Mouse (Mus musculus): ENCODE measurements at regions not wholly inside any gene's neighbourhood (a gene's known extent, or its start where the extent isn't known, plus 50 kb on each side); places are given as distances from the start of the nearest gene placed in this dataset.

DNA sequence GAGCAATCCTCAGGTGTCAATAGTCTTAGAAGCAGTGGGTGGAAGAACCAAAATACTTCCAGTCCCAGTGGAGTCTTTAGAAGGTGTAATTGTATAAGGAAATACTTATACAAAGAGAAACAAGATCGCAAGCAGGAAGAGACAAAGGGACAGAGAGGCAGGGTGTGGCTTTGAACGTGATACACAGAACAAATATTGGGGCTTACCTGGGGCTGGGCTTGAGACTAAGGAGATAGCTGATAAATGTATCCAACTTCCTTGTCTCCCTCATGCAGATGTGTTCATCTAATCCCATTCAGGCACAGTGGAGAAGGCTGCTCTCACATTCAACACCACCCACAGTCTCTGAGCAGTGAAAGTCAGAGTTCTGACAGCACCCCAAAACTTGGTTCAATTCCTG lies 331.9 kb upstream of the Igfbp3 start:
- 64% methylated on average over 2 of the region's 2 CpGs for WGBS (ENCODE audit: insufficient replicate concordance)
- Histone ChIP-seq H3K36me3 (ENCODE audit: control insufficient read depth, insufficient read depth, low read length) (no peaks in the 10 kb centered on the region), H3K27ac (ENCODE audit: low read depth, low read length) (no peak overlapping the region), H3K9ac (ENCODE audit: low read depth, low read length) (no peak overlapping the region), H3K9me3 (replicated peaks; ENCODE audit: control insufficient read depth, low read length) (no peaks in the 10 kb centered on the region), H3K4me3 (ENCODE audit: low read depth, low read length) (no peak overlapping the region), H3K4me2 (no peak overlapping the region), H3K27me3 (ENCODE audit: control insufficient read depth, insufficient read depth, low read length) (no peaks in the 10 kb centered on the region), H3K4me1 (ENCODE audit: control insufficient read depth, insufficient read depth, low read length) (no peaks in the 10 kb centered on the region)
- ATAC-seq (replicated peaks; ENCODE audit: insufficient number of reproducible peaks, low FRiP score, low TSS enrichment): no peak

DNA sequence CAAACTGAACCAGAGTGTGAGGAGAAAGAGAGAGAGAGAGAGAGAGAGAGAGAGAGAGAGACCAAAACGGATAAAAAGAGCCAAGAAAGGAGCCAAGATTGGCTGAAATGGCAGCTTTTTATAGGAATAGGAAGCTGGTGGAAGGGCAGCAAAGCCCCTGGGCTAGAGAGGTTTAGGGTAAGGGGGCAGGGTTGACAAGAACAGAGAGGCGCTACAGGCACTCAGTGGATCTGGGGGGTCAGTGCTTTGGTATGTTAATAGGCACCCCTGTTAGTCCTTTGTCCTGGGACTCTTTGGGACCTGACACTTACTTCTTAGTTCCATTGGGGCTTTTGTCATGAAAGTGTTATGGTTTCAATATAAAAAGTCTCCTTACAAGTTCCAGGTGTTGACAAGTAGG lies 320.9 kb upstream of the Igfbp3 start:
- WGBS (ENCODE audit: insufficient replicate concordance): 44% methylated on average over 2 of the region's 2 CpGs

DNA sequence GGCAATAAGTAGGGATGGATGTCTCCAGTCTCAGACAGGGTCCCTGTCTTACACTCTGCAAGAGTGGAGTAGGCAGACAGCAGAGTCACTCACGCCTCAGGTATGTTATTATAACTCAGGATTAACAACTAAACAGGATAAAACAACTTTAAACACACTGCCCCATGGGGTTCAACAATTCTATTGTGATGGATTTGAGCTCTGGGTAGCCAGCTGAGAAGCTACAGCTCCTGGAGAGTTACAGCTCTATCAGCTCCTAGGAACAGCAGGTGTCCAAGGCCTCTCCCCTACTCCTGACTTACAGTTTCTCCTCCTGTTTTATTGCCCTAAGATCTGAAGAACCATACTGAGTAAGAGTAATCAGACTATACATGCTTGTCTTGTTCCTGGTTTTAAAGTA lies 319.6 kb upstream of the Igfbp3 start:
- no peak for ATAC-seq (replicated peaks; ENCODE audit: insufficient number of reproducible peaks, low FRiP score, low TSS enrichment)
- 25% methylated on average over 1 of the region's 1 CpGs for WGBS (ENCODE audit: insufficient replicate concordance)
- H3K4me2 ChIP-seq: no peak overlapping the region

More for the DNA sequence above, 320.9 kb upstream of the Igfbp3 start:
- Histone ChIP-seq H3K27ac (ENCODE audit: low read depth, low read length) (no peak overlapping the region), H3K9me3 (replicated peaks; ENCODE audit: control insufficient read depth, low read length) (peaks cover 5% of the 10 kb centered on the region), H3K9ac (ENCODE audit: low read depth, low read length) (no peak overlapping the region), H3K4me2 (no peak overlapping the region), H3K36me3 (ENCODE audit: control insufficient read depth, insufficient read depth, low read length) (no peaks in the 10 kb centered on the region), H3K4me1 (ENCODE audit: control insufficient read depth, insufficient read depth, low read length) (no peaks in the 10 kb centered on the region), H3K27me3 (ENCODE audit: control insufficient read depth, insufficient read depth, low read length) (no peaks in the 10 kb centered on the region), H3K4me3 (ENCODE audit: low read depth, low read length) (no peak overlapping the region)
- no peak for ATAC-seq (replicated peaks; ENCODE audit: insufficient number of reproducible peaks, low FRiP score, low TSS enrichment)

DNA sequence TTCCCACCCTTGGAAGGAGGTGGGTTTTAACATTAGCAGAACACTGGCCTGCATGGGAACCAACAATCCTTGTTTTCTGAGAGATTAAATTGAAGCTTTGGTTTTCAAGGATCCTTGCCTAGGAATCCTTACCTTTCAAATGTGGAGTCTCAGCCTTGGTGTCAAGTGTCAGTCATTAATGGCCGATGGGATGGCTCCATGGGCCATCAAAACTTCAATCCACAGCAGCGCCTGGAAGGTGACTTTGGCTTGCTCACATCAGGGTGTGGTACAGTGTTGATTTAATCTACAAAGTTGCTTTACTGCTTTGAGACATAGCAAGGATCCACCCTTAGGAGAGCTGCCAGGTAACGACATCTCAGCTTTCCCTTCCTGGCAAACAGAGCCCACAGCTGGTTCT lies 318.1 kb upstream of the Igfbp3 start:
- Histone ChIP-seq H3K9ac (ENCODE audit: low read depth, low read length) (no peak overlapping the region), H3K4me1 (ENCODE audit: control insufficient read depth, insufficient read depth, low read length) (no peaks in the 10 kb centered on the region), H3K27ac (ENCODE audit: low read depth, low read length) (no peak overlapping the region), H3K4me3 (ENCODE audit: low read depth, low read length) (no peak overlapping the region), H3K27me3 (ENCODE audit: control insufficient read depth, insufficient read depth, low read length) (no peaks in the 10 kb centered on the region), H3K9me3 (replicated peaks; ENCODE audit: control insufficient read depth, low read length) (peaks cover 5% of the 10 kb centered on the region), H3K4me2 (no peak overlapping the region), H3K36me3 (ENCODE audit: control insufficient read depth, insufficient read depth, low read length) (no peaks in the 10 kb centered on the region)
- ATAC-seq (replicated peaks; ENCODE audit: insufficient number of reproducible peaks, low FRiP score, low TSS enrichment): no peak
- 76% methylated on average over 3 of the region's 3 CpGs for WGBS (ENCODE audit: insufficient replicate concordance)

More for the DNA sequence above, 319.6 kb upstream of the Igfbp3 start:
- Histone ChIP-seq H3K9me3 (replicated peaks; ENCODE audit: control insufficient read depth, low read length) (peaks cover 5% of the 10 kb centered on the region), H3K36me3 (ENCODE audit: control insufficient read depth, insufficient read depth, low read length) (no peaks in the 10 kb centered on the region), H3K4me1 (ENCODE audit: control insufficient read depth, insufficient read depth, low read length) (no peaks in the 10 kb centered on the region), H3K27ac (ENCODE audit: low read depth, low read length) (no peak overlapping the region), H3K4me3 (ENCODE audit: low read depth, low read length) (no peak overlapping the region), H3K27me3 (ENCODE audit: control insufficient read depth, insufficient read depth, low read length) (no peaks in the 10 kb centered on the region), H3K9ac (ENCODE audit: low read depth, low read length) (no peak overlapping the region)

DNA sequence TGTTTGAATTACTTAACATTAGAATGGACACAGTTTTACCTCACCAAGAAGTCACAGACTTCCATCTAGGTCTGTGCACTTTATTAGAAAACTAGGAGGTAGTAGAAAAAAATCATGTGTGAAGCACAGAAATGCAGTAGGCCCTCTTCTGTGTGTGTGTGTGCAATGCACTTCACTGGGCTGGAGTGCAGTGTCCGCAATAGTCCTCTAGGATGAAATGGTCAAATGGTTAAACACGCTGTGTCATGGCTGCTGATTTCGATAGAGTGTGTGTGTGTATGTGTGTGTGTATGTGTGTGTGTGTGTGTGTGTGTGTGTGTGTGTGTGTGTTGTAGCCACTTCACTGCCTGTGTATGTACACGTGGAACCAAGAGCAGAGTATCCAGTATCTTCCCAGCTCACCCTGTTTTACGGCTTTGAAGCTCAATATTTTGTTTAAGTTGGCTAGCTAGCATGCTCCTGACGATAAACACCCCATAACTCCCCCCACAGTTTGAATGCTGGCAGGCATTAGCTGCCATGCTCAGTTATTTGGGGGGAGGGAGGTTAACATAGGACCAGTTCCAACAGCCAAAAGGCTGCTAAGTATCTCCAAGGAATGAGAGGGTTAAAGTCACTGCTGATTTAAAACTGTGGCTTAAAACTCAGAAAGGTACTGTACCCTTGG lies 316.9 kb upstream of the Igfbp3 start:
- Histone ChIP-seq H3K9me3 (replicated peaks; ENCODE audit: control insufficient read depth, low read length) (no peaks in the 10 kb centered on the region), H3K27me3 (ENCODE audit: control insufficient read depth, insufficient read depth, low read length) (no peaks in the 10 kb centered on the region), H3K4me1 (ENCODE audit: control insufficient read depth, insufficient read depth, low read length) (no peaks in the 10 kb centered on the region), H3K9ac (ENCODE audit: low read depth, low read length) (no peak overlapping the region), H3K36me3 (ENCODE audit: control insufficient read depth, insufficient read depth, low read length) (no peaks in the 10 kb centered on the region), H3K4me2 (no peak overlapping the region), H3K27ac (ENCODE audit: low read depth, low read length) (no peak overlapping the region), H3K4me3 (ENCODE audit: low read depth, low read length) (no peak overlapping the region)
- ATAC-seq (replicated peaks; ENCODE audit: insufficient number of reproducible peaks, low FRiP score, low TSS enrichment): no peak
- 71% methylated on average over 6 of the region's 6 CpGs for WGBS (ENCODE audit: insufficient replicate concordance)

DNA sequence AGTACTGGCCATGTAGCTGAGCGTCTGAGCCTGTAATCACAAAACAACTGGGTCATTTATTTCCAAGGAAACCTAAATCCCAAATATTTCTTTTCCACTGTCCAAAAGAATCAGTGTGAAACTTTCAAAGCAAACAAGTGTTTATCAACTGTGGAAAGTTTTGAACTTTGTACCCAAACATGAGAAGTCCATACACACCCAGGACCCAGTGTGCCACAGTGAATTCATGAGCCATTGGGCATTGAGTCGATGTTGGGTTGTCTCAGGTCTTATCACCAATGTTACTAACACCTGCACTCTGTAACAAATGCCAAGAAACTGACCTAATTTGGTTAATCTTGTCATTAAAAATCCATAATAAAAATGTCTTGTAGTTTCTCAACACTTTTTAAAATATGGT lies 305.8 kb upstream of the Igfbp3 start:
- Histone ChIP-seq H3K4me2 (no peak overlapping the region), H3K4me3 (ENCODE audit: low read depth, low read length) (no peak overlapping the region), H3K9ac (ENCODE audit: low read depth, low read length) (no peak overlapping the region), H3K27ac (ENCODE audit: low read depth, low read length) (no peak overlapping the region), H3K4me1 (ENCODE audit: control insufficient read depth, insufficient read depth, low read length) (no peaks in the 10 kb centered on the region), H3K36me3 (ENCODE audit: control insufficient read depth, insufficient read depth, low read length) (no peaks in the 10 kb centered on the region), H3K27me3 (ENCODE audit: control insufficient read depth, insufficient read depth, low read length) (no peaks in the 10 kb centered on the region), H3K9me3 (replicated peaks; ENCODE audit: control insufficient read depth, low read length) (no peaks in the 10 kb centered on the region)
- 77% methylated on average over 2 of the region's 2 CpGs for WGBS (ENCODE audit: insufficient replicate concordance)
- ATAC-seq (replicated peaks; ENCODE audit: insufficient number of reproducible peaks, low FRiP score, low TSS enrichment): no peak

DNA sequence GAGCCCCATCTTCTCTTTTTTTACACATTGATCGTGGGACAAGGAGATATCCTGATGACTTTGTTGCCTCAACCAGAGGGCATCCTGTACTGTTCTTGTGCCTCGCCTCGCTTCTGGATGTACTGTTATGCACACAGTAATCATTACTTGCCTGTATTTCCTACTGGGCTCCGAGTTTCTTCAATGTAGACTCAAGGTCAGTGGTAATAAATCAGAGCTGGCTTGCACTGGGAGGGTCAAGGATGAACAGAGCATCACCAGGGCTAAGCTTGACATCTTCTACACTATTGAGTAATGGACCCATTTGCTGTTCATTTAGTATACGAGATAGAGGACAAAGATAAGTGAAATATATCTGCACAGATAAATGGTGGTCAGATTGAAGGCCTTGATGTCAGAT lies 295.1 kb upstream of the Igfbp3 start:
- H3K4me2 ChIP-seq: no peak overlapping the region
- no peak overlapping the region for H3K9ac ChIP-seq (ENCODE audit: low read depth, low read length)
- no peaks in the 10 kb centered on the region for H3K27me3 ChIP-seq (ENCODE audit: control insufficient read depth, insufficient read depth, low read length)
- ATAC-seq (replicated peaks; ENCODE audit: insufficient number of reproducible peaks, low FRiP score, low TSS enrichment): no peak
- H3K9me3 ChIP-seq (replicated peaks; ENCODE audit: control insufficient read depth, low read length): no peaks in the 10 kb centered on the region
- no peaks in the 10 kb centered on the region for H3K36me3 ChIP-seq (ENCODE audit: control insufficient read depth, insufficient read depth, low read length)
- WGBS (ENCODE audit: insufficient replicate concordance): 70% methylated on average over 5 of the region's 5 CpGs
- H3K4me1 ChIP-seq (ENCODE audit: control insufficient read depth, insufficient read depth, low read length): no peaks in the 10 kb centered on the region
- no peak overlapping the region for H3K27ac ChIP-seq (ENCODE audit: low read depth, low read length)
- H3K4me3 ChIP-seq (ENCODE audit: low read depth, low read length): no peak overlapping the region

DNA sequence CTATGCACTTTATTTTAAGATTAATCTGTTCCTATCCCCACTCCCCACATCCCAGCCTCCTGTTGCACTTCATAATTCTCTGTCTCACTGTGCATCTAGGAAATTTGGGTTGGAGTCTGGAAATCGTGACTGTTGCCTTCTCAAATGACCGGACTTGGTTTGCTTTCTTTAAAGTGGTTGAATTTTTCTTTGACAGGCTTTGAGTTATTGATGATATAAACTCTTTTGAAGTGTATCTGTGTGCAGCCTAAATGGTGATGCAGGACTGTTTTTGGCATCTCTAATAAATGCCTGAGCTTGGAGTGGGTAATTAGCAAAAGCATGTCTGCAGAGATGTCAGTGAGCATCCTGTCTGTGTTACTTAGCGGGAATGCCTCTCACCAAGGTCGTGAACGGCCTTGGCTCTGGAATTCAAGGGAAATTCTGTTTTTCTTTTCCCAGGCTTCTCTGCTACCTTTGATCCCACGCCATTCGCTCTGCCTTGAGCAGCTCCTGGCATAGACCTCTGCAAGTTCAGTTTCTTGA lies 292.8 kb upstream of the Igfbp3 start:
- H3K9me3 ChIP-seq (replicated peaks; ENCODE audit: control insufficient read depth, low read length): no peaks in the 10 kb centered on the region
- H3K4me2 ChIP-seq: no peak overlapping the region
- H3K9ac ChIP-seq (ENCODE audit: low read depth, low read length): no peak overlapping the region
- WGBS (ENCODE audit: insufficient replicate concordance): 59% methylated on average over 7 of the region's 7 CpGs
- no peak overlapping the region for H3K27ac ChIP-seq (ENCODE audit: low read depth, low read length)
- no peak for ATAC-seq (replicated peaks; ENCODE audit: insufficient number of reproducible peaks, low FRiP score, low TSS enrichment)
- no peaks in the 10 kb centered on the region for H3K36me3 ChIP-seq (ENCODE audit: control insufficient read depth, insufficient read depth, low read length)
- H3K4me1 ChIP-seq (ENCODE audit: control insufficient read depth, insufficient read depth, low read length): no peaks in the 10 kb centered on the region
- H3K27me3 ChIP-seq (ENCODE audit: control insufficient read depth, insufficient read depth, low read length): no peaks in the 10 kb centered on the region
- no peak overlapping the region for H3K4me3 ChIP-seq (ENCODE audit: low read depth, low read length)

DNA sequence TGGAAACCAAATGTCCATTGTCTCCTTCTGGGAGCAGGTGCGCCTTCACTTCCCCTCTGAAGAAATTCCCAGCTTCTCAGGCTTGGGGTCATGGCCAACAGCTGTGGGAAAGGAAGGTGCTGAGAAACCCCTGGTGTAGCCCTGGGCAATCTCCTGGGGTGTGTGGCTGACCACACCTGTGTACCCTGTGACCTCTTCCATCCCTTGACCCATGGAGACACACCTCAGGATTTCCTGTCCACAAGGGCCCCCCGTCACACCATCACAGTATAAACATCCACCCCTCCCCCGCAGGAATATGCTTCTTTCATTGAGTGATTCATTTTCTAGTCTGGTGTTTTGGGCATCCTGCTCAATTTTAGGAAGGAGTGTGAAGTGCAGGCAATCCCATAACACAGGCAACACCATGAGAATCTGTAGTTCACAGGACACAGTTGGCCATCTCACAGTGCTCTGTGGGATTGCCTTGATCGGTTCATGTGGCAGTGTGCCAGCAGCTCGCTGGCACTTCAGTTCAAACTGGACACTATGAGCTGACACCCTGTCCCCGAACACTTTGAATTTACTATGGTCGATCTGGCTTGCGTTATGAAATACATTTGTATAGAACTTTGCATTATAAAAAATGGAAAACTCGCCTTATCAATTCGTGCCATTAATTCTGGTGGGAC lies 291.1 kb upstream of the Igfbp3 start:
- no peak overlapping the region for H3K27ac ChIP-seq (ENCODE audit: low read depth, low read length)
- no peaks in the 10 kb centered on the region for H3K4me1 ChIP-seq (ENCODE audit: control insufficient read depth, insufficient read depth, low read length)
- no peak overlapping the region for H3K4me2 ChIP-seq
- no peaks in the 10 kb centered on the region for H3K27me3 ChIP-seq (ENCODE audit: control insufficient read depth, insufficient read depth, low read length)
- no peak overlapping the region for H3K4me3 ChIP-seq (ENCODE audit: low read depth, low read length)
- no peaks in the 10 kb centered on the region for H3K9me3 ChIP-seq (replicated peaks; ENCODE audit: control insufficient read depth, low read length)
- H3K9ac ChIP-seq (ENCODE audit: low read depth, low read length): no peak overlapping the region
- WGBS (ENCODE audit: insufficient replicate concordance): 76% methylated on average over 10 of the region's 10 CpGs
- no peaks in the 10 kb centered on the region for H3K36me3 ChIP-seq (ENCODE audit: control insufficient read depth, insufficient read depth, low read length)
- ATAC-seq (replicated peaks; ENCODE audit: insufficient number of reproducible peaks, low FRiP score, low TSS enrichment): no peak

Data from heart, embryonic 11.5 days (tissue).